Mouse (Mus musculus): ENCODE data around the gene Pla1a. TPM values are rescaled to one million over a fixed set of nuclear protein-coding genes. Genes with fewer than 3 reads are reported as not detected.

The Pla1a gene
- total RNA-seq, 2 experiments from 2014 or later = not detected

- no peak for ATAC-seq (replicated peaks; ENCODE audit: low FRiP score, low TSS enrichment, poor library complexity, severe bottlenecking)
These were observed 9.3 kb upstream of the Pla1a start for GRCm38 (mm10) chr16:38442216-38442615.

GRCm38 (mm10) chr16:38441611-38442010, 8.7 kb upstream of the Pla1a start:
- ATAC-seq (replicated peaks; ENCODE audit: low FRiP score, low TSS enrichment, poor library complexity, severe bottlenecking) = no peak

GRCm38 (mm10) chr16:38440403-38440802, 7.5 kb upstream of the Pla1a start:
- no peak for ATAC-seq (replicated peaks; ENCODE audit: low FRiP score, low TSS enrichment, poor library complexity, severe bottlenecking)

- no peak for ATAC-seq (replicated peaks; ENCODE audit: low FRiP score, low TSS enrichment, poor library complexity, severe bottlenecking)
These were observed 6.2 kb upstream of the Pla1a start for GRCm38 (mm10) chr16:38439190-38439589.

- no peak for ATAC-seq (replicated peaks; ENCODE audit: low FRiP score, low TSS enrichment, poor library complexity, severe bottlenecking)
These were observed 1.4 kb upstream of the Pla1a start for GRCm38 (mm10) chr16:38434295-38434795.

GRCm38 (mm10) chr16:38433514-38433913, 569 bp upstream of the Pla1a start:
- no peak for ATAC-seq (replicated peaks; ENCODE audit: low FRiP score, low TSS enrichment, poor library complexity, severe bottlenecking)

GRCm38 (mm10) chr16:38431446-38432185, 1.3 kb downstream of the Pla1a start:
- no peak for ATAC-seq (replicated peaks; ENCODE audit: low FRiP score, low TSS enrichment, poor library complexity, severe bottlenecking)

- ATAC-seq (replicated peaks; ENCODE audit: low FRiP score, low TSS enrichment, poor library complexity, severe bottlenecking) = no peak
These were observed 7.1 kb downstream of the Pla1a start for GRCm38 (mm10) chr16:38425799-38426198.

GRCm38 (mm10) chr16:38425374-38425773, 7.6 kb downstream of the Pla1a start:
- ATAC-seq (replicated peaks; ENCODE audit: low FRiP score, low TSS enrichment, poor library complexity, severe bottlenecking) = no peak

GRCm38 (mm10) chr16:38414953-38415352, 18.0 kb downstream of the Pla1a start:
- ATAC-seq (replicated peaks; ENCODE audit: low FRiP score, low TSS enrichment, poor library complexity, severe bottlenecking) = no peak

- no peak for ATAC-seq (replicated peaks; ENCODE audit: low FRiP score, low TSS enrichment, poor library complexity, severe bottlenecking)
These were observed 24.5 kb downstream of the Pla1a start for GRCm38 (mm10) chr16:38408416-38408815.

GRCm38 (mm10) chr16:38407584-38407983, 25.4 kb downstream of the Pla1a start:
- no peak for ATAC-seq (replicated peaks; ENCODE audit: low FRiP score, low TSS enrichment, poor library complexity, severe bottlenecking)

GRCm38 (mm10) chr16:38406708-38407107, 26.2 kb downstream of the Pla1a start:
- ATAC-seq (replicated peaks; ENCODE audit: low FRiP score, low TSS enrichment, poor library complexity, severe bottlenecking) = no peak

GRCm38 (mm10) chr16:38406293-38406692, 26.7 kb downstream of the Pla1a start:
- ATAC-seq (replicated peaks; ENCODE audit: low FRiP score, low TSS enrichment, poor library complexity, severe bottlenecking) = no peak

GRCm38 (mm10) chr16:38403639-38404038, 29.3 kb downstream of the Pla1a start:
- ATAC-seq (replicated peaks; ENCODE audit: low FRiP score, low TSS enrichment, poor library complexity, severe bottlenecking) = peak; percentile 24; the same call in 1 of the 2 replicates

- no peak for ATAC-seq (replicated peaks; ENCODE audit: low FRiP score, low TSS enrichment, poor library complexity, severe bottlenecking)
These were observed 31.5 kb downstream of the Pla1a start for GRCm38 (mm10) chr16:38401468-38401867.

- no peak for ATAC-seq (replicated peaks; ENCODE audit: low FRiP score, low TSS enrichment, poor library complexity, severe bottlenecking)
These were observed 32.5 kb downstream of the Pla1a start for GRCm38 (mm10) chr16:38400311-38400960.

GRCm38 (mm10) chr16:38399531-38400231, 33.3 kb downstream of the Pla1a start:
- ATAC-seq (replicated peaks; ENCODE audit: low FRiP score, low TSS enrichment, poor library complexity, severe bottlenecking) = peak; percentile 33; the same call in 1 of the 2 replicates

- no peak for ATAC-seq (replicated peaks; ENCODE audit: low FRiP score, low TSS enrichment, poor library complexity, severe bottlenecking)
These were observed 33.9 kb downstream of the Pla1a start for GRCm38 (mm10) chr16:38399076-38399475.

GRCm38 (mm10) chr16:38398266-38398665, 34.7 kb downstream of the Pla1a start:
- ATAC-seq (replicated peaks; ENCODE audit: low FRiP score, low TSS enrichment, poor library complexity, severe bottlenecking) = no peak

All from megakaryocyte-erythroid progenitor cell, adult 5-6 weeks (primary cell).